Mouse (Mus musculus): ENCODE results near the gene Olfr389. TPM values are rescaled to one million over a fixed set of nuclear protein-coding genes. Genes with fewer than 3 reads are reported as not detected.

The Olfr389 gene
- not detected in 2 replicates for polyA plus RNA-seq (2015; fragmentation: Nextera tagmentation; extraction: Ambion mirVana)

DNA sequence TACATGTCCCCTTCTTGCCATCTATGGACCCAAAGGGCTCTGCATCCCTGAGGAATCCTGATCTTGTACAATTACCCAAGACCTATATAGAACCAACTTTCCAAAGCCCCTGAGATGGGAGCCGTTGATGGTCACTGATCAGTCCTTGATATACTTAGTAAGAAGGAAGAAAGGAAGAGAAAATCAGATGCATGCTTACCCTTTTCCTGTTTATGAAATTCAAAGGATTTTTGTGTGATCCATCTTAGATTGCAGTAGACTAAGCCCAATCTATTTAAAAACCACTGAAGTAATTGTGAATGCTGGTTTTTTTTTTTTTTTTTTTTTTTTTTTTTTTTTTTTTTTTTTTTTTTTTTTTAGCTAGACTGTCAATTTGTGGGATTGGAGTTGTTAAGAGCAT is at the start of gene Olfr389:
Gene Olfr389, minus strand, starts transcription at position 101 of the 400 bp plus-strand sequence.

DNA sequence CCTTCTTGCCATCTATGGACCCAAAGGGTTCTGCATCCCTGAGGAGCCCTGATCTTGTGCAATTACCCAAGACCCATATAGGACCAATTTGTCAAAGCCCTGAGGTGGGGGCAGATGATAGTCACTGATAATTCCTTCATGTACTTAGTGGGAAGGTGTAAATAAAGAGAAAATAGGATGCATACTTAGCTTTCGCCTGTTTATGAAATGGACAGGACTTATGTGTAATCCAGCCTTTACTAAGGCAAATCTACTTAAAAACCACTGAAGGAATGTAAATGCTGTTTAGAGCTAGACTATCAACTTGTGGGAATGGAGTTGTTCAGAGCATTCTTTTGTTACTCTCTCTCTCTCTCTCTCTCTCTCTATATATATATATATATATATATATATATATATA is 36.4 kb upstream of the Olfr389 start, which contains the start of gene Olfr392:
Gene Olfr392, minus strand, starts transcription at position 101 of the 400 bp plus-strand sequence.

DNA sequence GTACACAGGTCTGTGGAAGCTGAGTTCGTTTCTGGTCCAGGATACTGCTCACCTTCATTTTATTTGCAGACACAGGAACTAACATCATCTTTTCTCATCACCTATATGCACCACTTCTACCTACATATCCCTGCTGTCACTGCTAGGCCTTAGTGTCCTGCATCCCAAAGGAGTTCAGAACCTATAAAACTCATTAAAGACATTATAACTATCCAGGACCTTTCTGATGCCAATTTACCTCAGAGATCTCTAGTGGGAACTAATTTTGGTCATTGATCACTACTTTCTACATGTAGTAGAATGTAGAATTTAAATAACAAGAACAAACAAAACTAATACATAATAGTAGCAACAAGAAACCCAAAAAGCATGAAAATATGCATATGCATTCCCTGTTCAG is 22.4 kb upstream of the Olfr389 start, which contains the start of gene Olfr391-ps:
Gene Olfr391-ps, minus strand, starts transcription at position 101 of the 400 bp plus-strand sequence.

DNA sequence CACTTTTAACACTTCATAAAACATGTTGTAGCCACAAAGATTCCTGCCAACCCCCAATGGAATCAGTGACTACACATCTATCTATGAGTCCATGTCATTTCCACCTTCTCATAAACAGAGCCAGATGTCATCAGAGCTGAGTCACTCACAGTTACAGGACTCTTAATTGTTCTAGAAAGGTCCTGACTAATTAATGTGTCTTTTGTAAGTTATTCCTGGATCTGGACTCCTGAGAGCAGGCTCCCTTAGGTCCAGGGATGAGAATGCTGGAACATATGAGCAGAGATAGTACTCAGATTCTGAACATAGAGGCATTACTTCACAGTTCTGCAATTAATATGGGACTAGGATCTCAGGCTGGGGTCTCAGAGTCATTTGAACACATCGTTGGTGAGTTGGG is 2.2 kb upstream of the Olfr389 start, which contains the start of gene Olfr390:
Gene Olfr390, plus strand, starts transcription at position 301 of the 400 bp plus-strand sequence.

Other genes starting within 250 kb of the Olfr389 start
- not detected in 2 replicates for gene Olfr385, start 187.7 kb downstream of the Olfr389 start, polyA plus RNA-seq (2015; fragmentation: Nextera tagmentation; extraction: Ambion mirVana)
- gene Olfr384, start 182.1 kb downstream of the Olfr389 start, polyA plus RNA-seq (2015; fragmentation: Nextera tagmentation; extraction: Ambion mirVana): not detected in 2 replicates
- not detected in 2 replicates for gene Zfp735, start 91.9 kb downstream of the Olfr389 start, polyA plus RNA-seq (2015; fragmentation: Nextera tagmentation; extraction: Ambion mirVana)
- not detected in 2 replicates for gene Olfr390, start 2.3 kb upstream of the Olfr389 start, polyA plus RNA-seq (2015; fragmentation: Nextera tagmentation; extraction: Ambion mirVana)
- not detected in 2 replicates for gene Olfr391-ps, start 22.3 kb upstream of the Olfr389 start, polyA plus RNA-seq (2015; fragmentation: Nextera tagmentation; extraction: Ambion mirVana)
- not detected in 2 replicates for gene Olfr392, start 36.3 kb upstream of the Olfr389 start, polyA plus RNA-seq (2015; fragmentation: Nextera tagmentation; extraction: Ambion mirVana)
- not detected in 2 replicates for gene Olfr393, start 70.7 kb upstream of the Olfr389 start, polyA plus RNA-seq (2015; fragmentation: Nextera tagmentation; extraction: Ambion mirVana)
- gene Olfr394, start 110.1 kb upstream of the Olfr389 start, polyA plus RNA-seq (2015; fragmentation: Nextera tagmentation; extraction: Ambion mirVana): not detected in 2 replicates
- gene Olfr395, start 128.6 kb upstream of the Olfr389 start, polyA plus RNA-seq (2015; fragmentation: Nextera tagmentation; extraction: Ambion mirVana): not detected in 2 replicates
- not detected in 2 replicates for gene Olfr23, start 156.0 kb upstream of the Olfr389 start, polyA plus RNA-seq (2015; fragmentation: Nextera tagmentation; extraction: Ambion mirVana)
- gene Olfr397, start 180.1 kb upstream of the Olfr389 start, polyA plus RNA-seq (2015; fragmentation: Nextera tagmentation; extraction: Ambion mirVana): not detected in 2 replicates
- not detected in 2 replicates for gene Olfr398, start 209.7 kb upstream of the Olfr389 start, polyA plus RNA-seq (2015; fragmentation: Nextera tagmentation; extraction: Ambion mirVana)